Mouse (Mus musculus): ENCODE measurements around the gene Fam227b. TPM values are rescaled to one million over a fixed set of nuclear protein-coding genes. Genes with fewer than 3 reads are reported as not detected.

Fam227b gene
- total and polyA plus RNA-seq, 2 experiments from 2014 or later: not detected

- H3K27me3 ChIP-seq (ENCODE audit: insufficient read depth, low read length): no peaks in the 10 kb centered on the region
- 82% methylated on average over 8 of the region's 8 CpGs for WGBS
- H3K4me2 ChIP-seq (ENCODE audit: low read depth, low read length, poor library complexity, severe bottlenecking): no peak overlapping the region
- ATAC-seq (ENCODE audit: low FRiP score) (no peak), DNase-seq (ENCODE audit: low spot score) (peak; percentile 27)
- H3K36me3 ChIP-seq (ENCODE audit: insufficient read depth, low read length): peaks cover 5% of the 10 kb centered on the region; the same call in 1 of the 2 replicates
- no peak for TF ChIP-seq CTCF (IDR thresholded peaks at IDR 0.05)
- no peak overlapping the region for H3K9ac ChIP-seq (replicated peaks; ENCODE audit: low read length, poor library complexity, severe bottlenecking)
- H3K4me1 ChIP-seq (ENCODE audit: insufficient read depth, low read length): no peaks in the 10 kb centered on the region
- no peak overlapping the region for H3K27ac ChIP-seq (ENCODE audit: low read depth, low read length)
- no peak overlapping the region for H3K4me3 ChIP-seq (ENCODE audit: low read depth, low read length)
- no peaks in the 10 kb centered on the region for H3K9me3 ChIP-seq (ENCODE audit: low read length)
These were observed 15.2 kb upstream of the Fam227b start for GRCm38 (mm10) chr2:126166848-126167617.

- no peaks in the 10 kb centered on the region for H3K27me3 ChIP-seq (ENCODE audit: insufficient read depth, low read length)
- ATAC-seq (ENCODE audit: low FRiP score) (no peak), DNase-seq (ENCODE audit: low spot score) (no peak)
- H3K4me1 ChIP-seq (ENCODE audit: insufficient read depth, low read length): no peaks in the 10 kb centered on the region
- H3K36me3 ChIP-seq (ENCODE audit: insufficient read depth, low read length): peaks cover 10% of the 10 kb centered on the region
- H3K4me2 ChIP-seq (ENCODE audit: low read depth, low read length, poor library complexity, severe bottlenecking): no peak overlapping the region
- H3K9me3 ChIP-seq (ENCODE audit: low read length): no peaks in the 10 kb centered on the region
- TF ChIP-seq CTCF (IDR thresholded peaks at IDR 0.05): no peak
- no peak overlapping the region for H3K9ac ChIP-seq (replicated peaks; ENCODE audit: low read length, poor library complexity, severe bottlenecking)
- no peak overlapping the region for H3K27ac ChIP-seq (ENCODE audit: low read depth, low read length)
- H3K4me3 ChIP-seq (ENCODE audit: low read depth, low read length): no peak overlapping the region
These were observed 14.5 kb upstream of the Fam227b start for GRCm38 (mm10) chr2:126166335-126166734.

- Histone ChIP-seq H3K27me3 (ENCODE audit: insufficient read depth, low read length) (no peaks in the 10 kb centered on the region), H3K4me2 (ENCODE audit: low read depth, low read length, poor library complexity, severe bottlenecking) (no peak overlapping the region), H3K36me3 (ENCODE audit: insufficient read depth, low read length) (peaks cover 15% of the 10 kb centered on the region), H3K4me3 (ENCODE audit: low read depth, low read length) (no peak overlapping the region), H3K9me3 (ENCODE audit: low read length) (no peaks in the 10 kb centered on the region), H3K9ac (replicated peaks; ENCODE audit: low read length, poor library complexity, severe bottlenecking) (no peak overlapping the region), H3K4me1 (ENCODE audit: insufficient read depth, low read length) (no peaks in the 10 kb centered on the region), H3K27ac (ENCODE audit: low read depth, low read length) (no peak overlapping the region)
- ATAC-seq (ENCODE audit: low FRiP score) (no peak), DNase-seq (ENCODE audit: low spot score) (no peak)
- 95% methylated on average over 5 of the region's 5 CpGs for WGBS
- TF ChIP-seq CTCF (IDR thresholded peaks at IDR 0.05): no peak
These were observed 13.6 kb upstream of the Fam227b start for GRCm38 (mm10) chr2:126165277-126166018.

GRCm38 (mm10) chr2:126147723-126148122 is 4.1 kb downstream of the Fam227b start:
- no peak for DNase-seq (ENCODE audit: low spot score)
- Histone ChIP-seq H3K36me3 (ENCODE audit: insufficient read depth, low read length) (no peaks in the 10 kb centered on the region), H3K27me3 (ENCODE audit: insufficient read depth, low read length) (no peaks in the 10 kb centered on the region), H3K9me3 (ENCODE audit: low read length) (no peaks in the 10 kb centered on the region), H3K4me2 (ENCODE audit: low read depth, low read length, poor library complexity, severe bottlenecking) (no peak overlapping the region), H3K4me1 (ENCODE audit: insufficient read depth, low read length) (no peaks in the 10 kb centered on the region), H3K27ac (ENCODE audit: low read depth, low read length) (no peak overlapping the region), H3K9ac (replicated peaks; ENCODE audit: low read length, poor library complexity, severe bottlenecking) (no peak overlapping the region), H3K4me3 (ENCODE audit: low read depth, low read length) (no peak overlapping the region)
- TF ChIP-seq CTCF (IDR thresholded peaks at IDR 0.05): no peak
- no peak for ATAC-seq (ENCODE audit: low FRiP score)

GRCm38 (mm10) chr2:126094616-126095015 is 57.2 kb downstream of the Fam227b start:
- H3K4me2 ChIP-seq (ENCODE audit: low read depth, low read length, poor library complexity, severe bottlenecking): no peak overlapping the region
- H3K9ac ChIP-seq (replicated peaks; ENCODE audit: low read length, poor library complexity, severe bottlenecking): no peak overlapping the region
- H3K27ac ChIP-seq (ENCODE audit: low read depth, low read length): no peak overlapping the region
- H3K27me3 ChIP-seq (ENCODE audit: insufficient read depth, low read length): no peaks in the 10 kb centered on the region
- no peak for ATAC-seq (ENCODE audit: low FRiP score)
- 89% methylated on average over 4 of the region's 4 CpGs for WGBS
- TF ChIP-seq CTCF (IDR thresholded peaks at IDR 0.05): no peak
- no peak for DNase-seq (ENCODE audit: low spot score)
- no peaks in the 10 kb centered on the region for H3K4me1 ChIP-seq (ENCODE audit: insufficient read depth, low read length)
- no peaks in the 10 kb centered on the region for H3K9me3 ChIP-seq (ENCODE audit: low read length)
- H3K36me3 ChIP-seq (ENCODE audit: insufficient read depth, low read length): no peaks in the 10 kb centered on the region
- no peak overlapping the region for H3K4me3 ChIP-seq (ENCODE audit: low read depth, low read length)

- ATAC-seq (ENCODE audit: low FRiP score): no peak
- Histone ChIP-seq H3K4me2 (ENCODE audit: low read depth, low read length, poor library complexity, severe bottlenecking) (no peak overlapping the region), H3K27ac (ENCODE audit: low read depth, low read length) (no peak overlapping the region), H3K4me1 (ENCODE audit: insufficient read depth, low read length) (no peaks in the 10 kb centered on the region), H3K4me3 (ENCODE audit: low read depth, low read length) (no peak overlapping the region), H3K27me3 (ENCODE audit: insufficient read depth, low read length) (no peaks in the 10 kb centered on the region), H3K9me3 (ENCODE audit: low read length) (no peaks in the 10 kb centered on the region), H3K36me3 (ENCODE audit: insufficient read depth, low read length) (no peaks in the 10 kb centered on the region), H3K9ac (replicated peaks; ENCODE audit: low read length, poor library complexity, severe bottlenecking) (no peak overlapping the region)
- 65% methylated on average over 5 of the region's 5 CpGs for WGBS
- TF ChIP-seq CTCF (IDR thresholded peaks at IDR 0.05): no peak
- DNase-seq (ENCODE audit: low spot score): peak; percentile 26
These were observed 61.4 kb downstream of the Fam227b start for GRCm38 (mm10) chr2:126090432-126090831.

Measured in midbrain, postnatal 0 days (tissue).